Mouse (Mus musculus) liver, adult 2 months (tissue): ENCODE results near the gene Cox14.

Source experiments
- CTCF ChIP-seq: fragments of 200-500 bp; IDR thresholded peaks from 2 replicates; pipeline ENCODE4 v1.5.1; 2011; ENCODE audit warnings: low read depth, low read length, control low read depth
- POLR2A ChIP-seq: fragments of 200-500 bp; IDR thresholded peaks from 2 replicates; pipeline ENCODE4 v1.6.1; 2011; ENCODE audit warnings: low read length, control low read depth; ENCODE audit not compliant: insufficient read depth; ENCODE audit errors: extremely low read depth

GRCm38 (mm10) chr15:99715361-99715865 is 10.0 kb upstream of the Cox14 start:
- TF ChIP-seq POLR2A (no peak), CTCF (no peak)
